Mouse (Mus musculus) liver, embryonic 12.5 days (tissue): ENCODE data around the gene Actr8. TPM values are rescaled to one million over a fixed set of nuclear protein-coding genes. Genes with fewer than 3 reads are reported as not detected.
A peak's percentile ranks its signal among the peaks of the same experiment; 100 is the strongest.

ENCODE experiments used
- ATAC-seq: fragments of 200-750 bp; cut with Nextera tagmentation; 2 replicates; pipeline ENCODE4 v1.8.0; 2017; ENCODE audit warnings: moderate number of reproducible peaks, mild to moderate bottlenecking, moderate library complexity
- H3K27ac ChIP-seq: fragments of 300-500 bp; sonication (generic); 2 replicates; pipeline ENCODE4 v1.5.1; 2016; ENCODE audit warnings: mild to moderate bottlenecking
- H3K27me3 ChIP-seq: fragments of 300-500 bp; sonication (generic); replicated peaks from 2 replicates; pipeline ENCODE4 v1.6.1; 2016; ENCODE audit warnings: mild to moderate bottlenecking, moderate library complexity
- H3K36me3 ChIP-seq: fragments of 300-500 bp; sonication (generic); 2 replicates; pipeline ENCODE4 v1.6.1; 2016; ENCODE audit warnings: mild to moderate bottlenecking, moderate library complexity
- H3K4me1 ChIP-seq: fragments of 300-500 bp; sonication (generic); 2 replicates; pipeline ENCODE4 v1.6.1; 2016
- H3K4me2 ChIP-seq: fragments of 300-500 bp; sonication (generic); 2 replicates; pipeline ENCODE4 v1.6.1; 2016; ENCODE audit warnings: mild to moderate bottlenecking, moderate library complexity
- H3K4me3 ChIP-seq: fragments of 300-500 bp; sonication (generic); 2 replicates; pipeline ENCODE4 v1.5.1; 2016; ENCODE audit warnings: mild to moderate bottlenecking, moderate library complexity
- H3K9ac ChIP-seq: fragments of 300-500 bp; sonication (generic); 2 replicates; pipeline ENCODE4 v1.6.1; 2016; ENCODE audit warnings: mild to moderate bottlenecking, moderate library complexity
- H3K9me3 ChIP-seq: fragments of 300-500 bp; sonication (generic); replicated peaks from 2 replicates; pipeline ENCODE4 v1.6.1; 2016; ENCODE audit warnings: mild to moderate bottlenecking, moderate library complexity
- WGBS: fragments of 180-500 bp; shearing (Covaris S2); methylation state at CpG from one replicate; pipeline ENCODE4 v1.1.7; 2016; ENCODE audit not compliant: insufficient replicate concordance; 5-methylcytosine and 5-hydroxymethylcytosine counted together
- polyA plus RNA-seq: library from polyadenylated mRNA; unstranded; fragments of >200 nt; fragmentation: Nextera tagmentation; extraction: Ambion mirVana; gene quantifications from 2 replicates; pipeline ENCODE4 v1.2.1, GENCODE M21; 2016

Actr8 gene
- polyA plus RNA-seq, result 32.5 and 36.3 TPM in 2 replicates

DNA sequence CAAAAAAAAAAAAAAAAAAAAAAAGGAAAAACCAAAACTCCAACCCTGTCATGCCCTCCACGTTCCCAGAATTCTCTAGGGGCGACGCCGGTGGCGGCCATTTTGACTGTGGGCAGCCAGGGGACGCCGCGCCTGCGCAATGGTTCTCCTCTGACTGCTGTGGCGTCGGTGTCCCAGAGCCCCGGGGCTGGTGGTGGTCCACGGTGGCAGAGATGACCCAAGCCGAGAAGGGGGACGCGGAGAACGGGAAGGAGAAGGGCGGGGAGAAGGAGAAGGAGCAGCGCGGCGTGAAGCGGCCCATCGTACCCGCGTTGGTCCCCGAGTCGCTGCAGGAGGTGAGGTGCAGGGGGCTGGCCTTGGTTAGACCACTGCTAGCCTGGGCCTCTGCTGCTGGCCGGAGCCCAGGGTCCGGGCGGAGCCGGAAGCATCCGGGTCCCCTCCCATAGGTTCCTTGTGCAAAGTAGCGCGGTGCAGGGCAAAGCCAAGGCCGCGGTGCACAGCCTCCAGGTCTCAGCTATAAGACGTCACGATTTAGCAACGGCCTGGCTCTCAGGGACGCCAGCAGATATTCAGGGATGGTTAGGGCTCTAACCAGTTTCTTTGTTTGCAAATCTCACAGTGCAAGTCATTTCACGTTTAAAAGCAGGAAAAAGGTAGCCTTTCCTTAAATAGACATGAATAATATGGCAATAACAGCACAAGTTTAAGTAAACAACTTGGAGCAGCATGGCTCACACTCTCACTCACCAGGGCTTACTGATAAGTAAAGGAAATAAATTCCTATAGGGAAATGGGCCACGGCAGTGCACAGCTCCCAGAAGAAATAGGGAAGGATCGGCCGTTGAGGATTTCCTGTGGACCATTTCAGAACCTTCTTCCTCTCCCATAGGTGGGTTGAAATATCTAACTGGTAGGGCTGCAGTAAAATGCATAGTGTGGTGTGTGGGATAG lies at the start of gene Actr8:
Gene Actr8, plus strand, starts transcription at position 84 of the 951 bp plus-strand sequence.
- Histone ChIP-seq H3K27ac (peak within 1 kb of the TSS; percentile 85), H3K4me3 (peak within 1 kb of the TSS; percentile 88), H3K27me3 (no peaks in the 10 kb centered on the region), H3K4me2 (peak within 1 kb of the TSS; percentile 82), H3K9ac (peak within 1 kb of the TSS; percentile 88), H3K36me3 (peaks cover 58% of the 10 kb centered on the region), H3K9me3 (no peaks in the 10 kb centered on the region), H3K4me1 (peaks cover 11% of the 10 kb centered on the region)
- ATAC-seq, result peak; percentile 94
- 1% methylated on average over 44 of the region's 44 CpGs for WGBS

DNA sequence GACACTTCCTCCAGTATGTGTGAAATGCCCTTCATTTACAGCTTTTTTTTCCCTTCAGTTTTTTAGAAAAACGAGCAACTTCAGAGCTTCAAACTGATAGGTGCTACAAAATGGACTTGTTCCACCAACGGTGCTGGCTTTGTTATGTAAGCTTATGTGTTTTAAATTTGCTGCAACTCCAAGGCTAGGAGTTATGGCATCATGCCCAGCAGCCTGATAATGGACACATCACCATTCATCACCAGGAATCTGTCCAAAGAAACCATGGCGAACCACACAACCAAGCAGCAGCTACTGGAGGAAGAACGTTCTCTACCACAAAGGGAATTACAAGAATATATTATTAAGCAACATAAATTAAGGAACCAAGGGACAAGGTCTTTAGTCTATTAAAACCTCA lies 49.2 kb upstream of the Actr8 start:
- Histone ChIP-seq H3K27ac (no peak overlapping the region), H3K9ac (no peak overlapping the region), H3K9me3 (no peaks in the 10 kb centered on the region), H3K4me2 (no peak overlapping the region), H3K4me3 (no peak overlapping the region), H3K4me1 (no peaks in the 10 kb centered on the region), H3K36me3 (no peaks in the 10 kb centered on the region), H3K27me3 (no peaks in the 10 kb centered on the region)
- ATAC-seq, result no peak
- 47% methylated on average over 4 of the region's 4 CpGs for WGBS

DNA sequence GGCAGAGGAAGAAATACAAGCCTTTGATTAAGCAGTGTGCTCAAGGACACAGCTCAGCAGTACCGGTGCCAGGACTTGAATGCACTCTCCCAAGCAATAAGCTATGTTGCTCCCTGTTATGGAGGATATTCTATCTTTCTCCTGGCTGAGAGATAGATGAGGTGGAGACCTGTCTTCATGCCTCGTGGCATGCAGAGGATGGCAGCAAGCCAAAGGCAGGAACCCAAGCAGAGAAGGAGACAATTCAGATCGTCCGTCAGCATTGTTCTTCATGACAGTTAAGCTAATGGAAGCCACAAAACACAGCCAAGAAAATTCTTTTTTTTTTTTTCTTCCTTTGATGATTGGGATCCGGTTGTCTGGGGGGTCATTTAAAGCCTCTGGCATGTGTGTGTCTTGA lies 42.6 kb upstream of the Actr8 start:
- no peak overlapping the region for H3K4me2 ChIP-seq
- no peak for ATAC-seq
- WGBS, result 59% methylated on average over 5 of the region's 5 CpGs
- peaks cover 5% of the 10 kb centered on the region; the same call in 1 of the 2 replicates for H3K4me1 ChIP-seq
- no peaks in the 10 kb centered on the region for H3K9me3 ChIP-seq
- 0 out of 2 replicates have a peak, but pooled peaks cover 5% of the 10 kb centered on the region for H3K27me3 ChIP-seq
- H3K36me3 ChIP-seq, result no peaks in the 10 kb centered on the region
- no peak overlapping the region for H3K9ac ChIP-seq
- H3K27ac ChIP-seq, result no peak overlapping the region
- no peak overlapping the region for H3K4me3 ChIP-seq

DNA sequence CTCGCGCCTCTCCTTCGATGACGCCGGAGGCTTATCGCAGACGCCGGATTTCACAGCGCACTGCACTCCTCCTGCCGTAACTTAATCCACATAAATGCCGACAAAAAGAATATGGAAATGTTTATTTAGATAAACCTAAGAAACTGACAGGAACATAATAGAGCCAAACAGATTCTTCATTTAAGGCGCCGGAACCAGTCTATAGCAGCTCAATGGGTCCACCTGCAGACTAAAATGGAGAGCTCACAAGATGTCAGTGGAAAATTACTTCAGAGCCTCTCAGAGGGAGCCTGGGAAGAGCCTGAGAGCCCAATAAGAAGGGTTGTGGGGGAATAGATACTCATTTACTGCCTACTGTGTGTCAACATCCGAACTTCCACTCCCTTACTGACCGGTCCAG lies 40.7 kb upstream of the Actr8 start:
- Histone ChIP-seq H3K36me3 (no peaks in the 10 kb centered on the region), H3K9me3 (no peaks in the 10 kb centered on the region), H3K27me3 (0 out of 2 replicates have a peak, but pooled peaks cover 10% of the 10 kb centered on the region), H3K4me2 (no peak overlapping the region), H3K4me1 (peaks cover 6% of the 10 kb centered on the region; the same call in 1 of the 2 replicates), H3K9ac (no peak overlapping the region), H3K4me3 (no peak overlapping the region), H3K27ac (no peak overlapping the region)
- no peak for ATAC-seq
- WGBS, result 86% methylated on average over 15 of the region's 15 CpGs

DNA sequence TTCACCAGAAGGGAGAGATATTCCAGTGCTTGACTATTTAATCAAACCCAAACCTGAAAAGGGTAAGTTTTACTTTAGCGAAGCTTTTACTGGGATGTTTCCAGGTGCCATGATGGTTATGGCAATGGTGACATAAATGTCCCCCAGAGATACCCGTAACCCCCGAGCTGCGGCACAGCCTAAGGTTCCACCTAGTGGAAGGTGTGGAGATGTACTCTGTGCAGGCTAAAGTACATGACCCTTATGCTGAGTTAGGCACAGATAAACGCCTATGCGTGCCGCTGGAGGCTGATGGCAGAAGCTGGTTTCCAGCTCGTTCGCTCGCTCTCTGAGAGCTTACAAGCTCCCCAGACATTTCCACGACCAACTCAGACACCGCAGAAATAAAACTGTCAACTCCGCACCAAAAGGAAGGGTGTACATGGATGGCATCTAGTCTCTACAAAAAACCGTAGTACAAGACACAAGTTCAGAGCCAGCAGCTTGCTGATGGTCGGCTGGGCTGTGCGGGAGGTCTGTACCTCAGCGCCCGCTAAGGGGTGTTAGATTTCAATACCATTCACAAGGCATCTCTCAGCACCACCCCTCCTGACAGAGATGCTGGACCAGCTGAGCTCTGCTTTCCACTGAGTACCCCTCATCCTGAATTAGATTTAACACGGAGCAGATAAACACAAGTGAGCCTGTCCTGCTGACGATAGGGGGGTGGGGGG lies 38.4 kb upstream of the Actr8 start:
- Histone ChIP-seq H3K4me2 (no peak overlapping the region), H3K27me3 (0 out of 2 replicates have a peak, but pooled peaks cover 10% of the 10 kb centered on the region), H3K4me1 (peaks cover 6% of the 10 kb centered on the region; the same call in 1 of the 2 replicates), H3K4me3 (no peak overlapping the region), H3K9ac (no peak overlapping the region), H3K9me3 (no peaks in the 10 kb centered on the region), H3K36me3 (no peaks in the 10 kb centered on the region), H3K27ac (no peak overlapping the region)
- no peak for ATAC-seq
- 38% methylated on average over 20 of the region's 20 CpGs for WGBS

DNA sequence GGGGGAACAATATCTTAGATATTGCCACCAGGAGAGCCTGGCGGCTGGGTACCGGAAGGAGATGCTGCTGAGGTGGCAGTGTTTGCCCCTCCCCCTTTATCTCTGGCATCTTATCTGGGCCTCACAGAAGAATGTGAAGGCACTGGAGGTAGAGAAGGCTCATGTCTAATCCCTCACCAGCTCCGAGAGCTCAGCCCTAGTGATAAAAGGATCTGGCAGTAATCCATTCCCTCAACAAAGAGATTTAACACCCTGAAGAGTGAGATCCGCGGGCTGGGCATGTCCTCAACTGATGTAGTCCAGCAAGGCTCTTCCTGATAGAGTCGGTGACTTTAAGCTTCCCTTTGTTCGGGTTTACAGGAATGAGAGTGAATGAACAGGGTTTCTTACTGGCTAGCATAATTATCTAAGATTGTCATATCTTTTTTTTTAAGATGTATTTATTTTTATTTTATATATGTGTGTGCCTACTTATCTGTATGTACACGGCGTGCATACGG lies 37.8 kb upstream of the Actr8 start:
- H3K9ac ChIP-seq, result no peak overlapping the region
- no peaks in the 10 kb centered on the region for H3K9me3 ChIP-seq
- H3K4me2 ChIP-seq, result no peak overlapping the region
- 11% methylated on average over 10 of the region's 10 CpGs for WGBS
- H3K27me3 ChIP-seq, result 0 out of 2 replicates have a peak, but pooled peaks cover 10% of the 10 kb centered on the region
- no peak for ATAC-seq
- no peak overlapping the region for H3K4me3 ChIP-seq
- H3K4me1 ChIP-seq, result peaks cover 6% of the 10 kb centered on the region; the same call in 1 of the 2 replicates
- no peaks in the 10 kb centered on the region for H3K36me3 ChIP-seq
- H3K27ac ChIP-seq, result no peak overlapping the region

DNA sequence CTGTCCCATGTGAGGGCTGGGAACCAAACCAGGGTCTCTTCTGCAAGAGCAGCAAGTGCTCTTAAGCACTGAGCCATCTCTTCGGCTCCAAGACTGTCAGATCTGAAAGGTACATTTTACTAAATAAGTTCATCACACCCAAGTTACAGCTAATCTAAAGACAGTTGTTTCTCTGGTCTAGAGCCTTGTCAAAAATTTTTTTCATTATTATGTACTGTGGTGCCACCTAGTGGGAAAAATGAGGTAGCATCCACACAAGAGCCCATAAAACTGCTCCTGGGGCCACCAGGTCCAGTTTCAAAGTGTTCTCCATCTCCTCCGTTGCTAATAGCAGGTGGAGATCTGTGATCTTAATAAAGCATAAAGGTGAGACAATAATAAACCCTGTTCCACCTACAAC lies 37.3 kb upstream of the Actr8 start:
- H3K9me3 ChIP-seq, result no peaks in the 10 kb centered on the region
- peaks cover 6% of the 10 kb centered on the region; the same call in 1 of the 2 replicates for H3K4me1 ChIP-seq
- H3K4me2 ChIP-seq, result no peak overlapping the region
- no peak overlapping the region for H3K9ac ChIP-seq
- H3K36me3 ChIP-seq, result no peaks in the 10 kb centered on the region
- H3K27ac ChIP-seq, result no peak overlapping the region
- H3K4me3 ChIP-seq, result no peak overlapping the region
- H3K27me3 ChIP-seq, result 0 out of 2 replicates have a peak, but pooled peaks cover 10% of the 10 kb centered on the region
- no peak for ATAC-seq
- 4% methylated on average over 2 of the region's 2 CpGs for WGBS

DNA sequence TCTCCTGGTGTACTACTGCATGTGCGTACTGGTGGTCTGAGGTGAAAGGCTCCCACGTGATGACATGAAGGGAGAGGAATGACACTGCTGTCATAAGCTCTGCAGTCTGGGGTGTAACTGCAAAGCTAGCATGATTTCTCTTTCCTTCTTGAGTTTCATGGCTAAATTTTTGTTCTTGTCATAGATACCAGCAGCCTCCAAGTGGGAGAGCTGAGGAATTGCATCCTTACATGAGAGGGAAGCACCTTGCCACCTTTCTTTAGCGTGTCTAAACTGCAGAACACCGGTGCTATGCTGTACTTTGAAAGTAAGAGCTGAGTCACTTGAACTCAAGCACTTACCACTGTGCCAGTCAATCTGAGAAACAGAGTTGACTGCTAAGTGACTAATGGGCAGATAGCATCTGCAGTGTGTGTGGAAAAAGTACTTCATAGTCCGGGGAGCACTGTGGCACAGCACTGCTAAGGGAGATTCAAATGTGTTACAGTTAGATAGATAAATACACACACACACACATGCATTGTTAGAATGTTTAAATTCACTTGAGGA lies 31.3 kb upstream of the Actr8 start:
- Histone ChIP-seq H3K4me1 (no peaks in the 10 kb centered on the region), H3K9me3 (no peaks in the 10 kb centered on the region), H3K27ac (no peak overlapping the region), H3K9ac (no peak overlapping the region), H3K27me3 (no peaks in the 10 kb centered on the region), H3K4me2 (no peak overlapping the region), H3K36me3 (no peaks in the 10 kb centered on the region), H3K4me3 (no peak overlapping the region)
- 65% methylated on average over 5 of the region's 5 CpGs for WGBS
- no peak for ATAC-seq

DNA sequence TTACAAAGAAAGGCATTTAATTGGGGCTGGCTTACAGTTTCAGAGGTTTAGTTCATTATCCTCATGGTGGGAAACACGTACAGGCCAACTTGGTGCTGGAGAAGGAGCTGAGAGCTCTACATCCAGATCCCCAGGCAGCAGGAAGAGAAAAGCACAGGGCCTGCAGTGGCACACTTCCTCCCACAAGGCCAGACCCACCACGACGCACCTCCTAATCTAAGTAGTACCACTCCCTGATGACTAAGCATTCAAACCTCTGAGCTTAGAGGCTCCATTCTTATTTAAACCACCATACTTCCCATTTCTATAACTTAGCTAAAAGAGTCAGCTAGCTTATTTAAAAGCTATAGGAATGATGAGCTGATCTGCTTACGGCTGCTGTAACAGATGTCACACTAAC lies 27.3 kb upstream of the Actr8 start:
- Histone ChIP-seq H3K4me3 (no peak overlapping the region), H3K36me3 (no peaks in the 10 kb centered on the region), H3K4me2 (no peak overlapping the region), H3K27me3 (no peaks in the 10 kb centered on the region), H3K4me1 (no peaks in the 10 kb centered on the region), H3K9ac (no peak overlapping the region), H3K27ac (no peak overlapping the region), H3K9me3 (no peaks in the 10 kb centered on the region)
- ATAC-seq, result no peak
- 32% methylated on average over 4 of the region's 4 CpGs for WGBS

DNA sequence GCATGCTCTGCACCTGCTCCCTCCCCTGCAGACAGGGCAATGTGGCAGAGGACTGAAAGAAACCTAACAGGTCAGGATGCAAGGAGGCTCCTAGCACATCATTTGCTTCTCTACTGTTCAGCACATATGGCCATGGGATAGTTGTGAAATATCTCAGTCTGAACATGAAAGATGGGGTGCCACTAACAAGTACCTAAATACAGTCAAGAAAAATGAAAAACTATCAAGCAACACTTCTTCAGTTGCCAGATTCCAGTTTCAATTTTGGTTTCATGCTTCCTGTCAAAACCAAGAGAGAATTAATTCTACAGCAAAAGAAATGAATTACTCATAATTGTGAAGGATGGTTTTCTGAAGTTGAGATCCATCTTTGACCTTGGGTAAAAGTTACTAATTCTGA lies 20.7 kb upstream of the Actr8 start:
- Histone ChIP-seq H3K4me1 (no peaks in the 10 kb centered on the region), H3K4me2 (no peak overlapping the region), H3K9me3 (no peaks in the 10 kb centered on the region), H3K36me3 (no peaks in the 10 kb centered on the region), H3K4me3 (no peak overlapping the region), H3K9ac (no peak overlapping the region), H3K27ac (no peak overlapping the region), H3K27me3 (no peaks in the 10 kb centered on the region)
- ATAC-seq, result no peak

DNA sequence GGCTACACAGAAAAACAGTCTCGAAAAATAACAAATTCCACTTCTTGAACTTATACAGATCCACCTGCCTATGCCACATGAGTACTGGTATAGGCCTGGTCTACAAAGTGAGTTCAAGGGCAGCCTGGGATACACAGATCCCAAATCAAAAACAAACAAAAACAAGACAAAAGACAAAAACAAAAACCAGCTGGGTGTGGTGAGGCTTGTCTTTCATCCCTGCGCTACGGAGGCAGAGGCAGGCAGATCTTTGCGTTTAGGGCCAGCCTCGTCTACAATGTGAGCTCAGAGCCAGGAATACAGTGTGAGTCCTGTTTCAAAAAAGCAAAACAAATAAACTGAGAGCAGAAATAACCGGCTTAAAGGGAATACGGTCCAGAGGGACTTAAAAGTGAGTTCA lies 10.5 kb upstream of the Actr8 start:
- peak overlapping the region; percentile 81 for H3K4me2 ChIP-seq
- no peaks in the 10 kb centered on the region for H3K27me3 ChIP-seq
- peaks cover 30% of the 10 kb centered on the region for H3K36me3 ChIP-seq
- peak overlapping the region; percentile 65 for H3K9ac ChIP-seq
- H3K4me3 ChIP-seq, result peak overlapping the region; percentile 94
- H3K9me3 ChIP-seq, result no peaks in the 10 kb centered on the region
- peak overlapping the region; percentile 78 for H3K27ac ChIP-seq
- no peak for ATAC-seq
- H3K4me1 ChIP-seq, result peaks cover 29% of the 10 kb centered on the region
- WGBS, result 49% methylated on average over 7 of the region's 7 CpGs
